Mouse (Mus musculus) liver, adult 2 months (tissue): ENCODE results near the gene Lin37.

Experiments
- CTCF ChIP-seq: fragments of 200-500 bp; IDR thresholded peaks from 2 replicates; pipeline ENCODE4 v1.5.1; 2011; ENCODE audit warnings: low read depth, low read length, control low read depth
- POLR2A ChIP-seq: fragments of 200-500 bp; IDR thresholded peaks from 2 replicates; pipeline ENCODE4 v1.6.1; 2011; ENCODE audit warnings: low read length, control low read depth; ENCODE audit not compliant: insufficient read depth; ENCODE audit errors: extremely low read depth

- TF ChIP-seq CTCF (no peak), POLR2A (no peak)
Measured at GRCm38 (mm10) chr7:30553810-30554584, 5.6 kb downstream of the Lin37 start.
